Mouse (Mus musculus): ENCODE results near the gene Kcnn4.
A peak's percentile ranks its signal among the peaks of the same experiment; 100 is the strongest.
"Not testable (repeated sequence)": the region's sequence is repeated elsewhere in the genome, so short reads cannot be mapped to it uniquely, and the experiment has no call there.

Gene Kcnn4

DNA sequence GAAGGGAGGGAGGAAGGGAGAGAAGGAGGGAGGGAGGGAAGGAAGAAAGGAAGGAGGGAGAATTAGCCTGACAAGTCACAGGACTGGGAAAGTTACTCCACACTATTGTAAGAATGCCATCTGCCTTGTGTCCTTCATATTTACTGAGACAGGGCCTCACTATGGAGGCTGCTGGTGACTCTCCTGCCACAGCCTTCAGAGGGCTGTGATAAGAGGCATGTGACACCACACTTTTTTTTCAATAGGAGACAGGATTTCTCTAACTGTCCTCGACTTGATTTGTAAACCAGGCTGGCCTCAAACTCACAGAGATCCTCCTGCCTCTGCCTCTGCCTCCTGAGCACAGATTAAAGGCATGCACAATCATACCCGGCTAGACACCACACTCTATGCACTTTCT, 21.6 kb downstream of the Kcnn4 start:
- DNase-seq (ENCODE audit: low spot score): no peak

DNA sequence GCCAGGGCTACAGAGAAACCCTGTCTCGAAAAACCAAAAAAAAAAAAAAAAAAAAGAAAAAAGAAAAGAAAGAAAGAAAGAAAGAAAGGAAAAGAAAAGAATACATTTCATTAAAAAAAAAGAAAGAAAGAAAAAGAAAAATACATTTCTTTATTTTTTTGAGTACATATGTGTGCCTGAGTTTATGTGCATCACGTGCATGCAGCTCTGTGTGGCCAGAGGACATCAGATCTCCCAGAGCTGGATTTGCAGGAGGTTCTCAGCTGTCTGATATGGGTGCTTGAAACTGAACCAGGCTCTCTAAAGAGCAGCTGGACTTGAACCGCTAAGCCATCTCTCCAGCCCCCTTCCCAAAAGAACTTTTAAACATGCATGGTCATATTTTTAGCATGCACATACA, 24.0 kb downstream of the Kcnn4 start:
- DNase-seq (ENCODE audit: low spot score): no peak

DNA sequence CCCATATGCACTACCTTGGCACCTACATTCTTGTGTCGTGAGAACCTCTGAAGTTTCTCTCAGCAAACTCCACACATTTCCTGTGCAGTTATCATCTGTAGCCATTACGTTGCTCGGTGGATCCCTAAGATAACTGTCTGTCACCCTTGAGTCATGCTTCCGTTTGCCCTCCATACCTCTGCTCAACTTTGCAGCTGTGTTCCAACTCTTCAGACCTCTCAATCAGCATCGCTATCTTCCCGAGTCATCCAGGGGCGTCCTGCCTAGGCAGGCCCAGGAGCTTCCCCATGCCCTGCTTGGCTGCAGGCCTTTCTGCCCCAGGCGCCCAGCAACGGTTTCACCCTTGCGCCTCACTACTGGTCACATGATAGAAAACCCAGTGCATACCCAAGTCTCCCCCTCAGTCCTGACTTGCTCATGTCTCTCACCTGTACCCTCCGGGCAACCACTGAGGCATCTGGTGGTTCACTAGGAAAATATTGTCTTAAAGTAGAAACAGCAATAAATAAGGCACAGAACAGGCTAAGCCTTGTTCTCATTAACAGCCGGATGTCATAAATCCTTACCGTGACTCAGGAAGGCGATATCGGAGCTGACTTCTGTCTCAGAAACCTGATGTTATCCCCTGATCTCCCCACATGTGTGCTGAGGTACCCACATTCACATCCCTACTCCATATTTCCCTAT, 24.6 kb downstream of the Kcnn4 start:
- no peak for DNase-seq (ENCODE audit: low spot score)

DNA sequence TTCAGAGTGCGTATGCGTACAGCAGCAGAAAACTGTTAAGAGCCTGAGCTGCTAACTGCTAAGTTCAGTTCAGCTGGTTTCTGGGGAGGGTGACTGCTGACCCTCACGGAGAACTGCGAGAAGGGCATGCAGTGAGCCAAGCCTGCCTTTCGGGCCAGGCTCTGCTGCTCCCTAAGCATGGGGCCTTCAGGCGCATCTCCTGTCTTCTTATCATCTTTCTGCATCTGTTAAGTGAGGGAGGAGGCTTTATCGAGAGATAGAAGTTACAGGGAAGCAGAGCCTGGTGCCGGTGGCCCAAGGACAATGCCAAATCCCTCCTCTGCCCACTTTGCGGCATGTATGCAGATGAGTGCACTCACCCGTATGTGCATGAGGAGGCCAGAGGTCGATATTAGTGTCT, 26.8 kb downstream of the Kcnn4 start:
- peak; percentile 22 for DNase-seq (ENCODE audit: low spot score)

DNA sequence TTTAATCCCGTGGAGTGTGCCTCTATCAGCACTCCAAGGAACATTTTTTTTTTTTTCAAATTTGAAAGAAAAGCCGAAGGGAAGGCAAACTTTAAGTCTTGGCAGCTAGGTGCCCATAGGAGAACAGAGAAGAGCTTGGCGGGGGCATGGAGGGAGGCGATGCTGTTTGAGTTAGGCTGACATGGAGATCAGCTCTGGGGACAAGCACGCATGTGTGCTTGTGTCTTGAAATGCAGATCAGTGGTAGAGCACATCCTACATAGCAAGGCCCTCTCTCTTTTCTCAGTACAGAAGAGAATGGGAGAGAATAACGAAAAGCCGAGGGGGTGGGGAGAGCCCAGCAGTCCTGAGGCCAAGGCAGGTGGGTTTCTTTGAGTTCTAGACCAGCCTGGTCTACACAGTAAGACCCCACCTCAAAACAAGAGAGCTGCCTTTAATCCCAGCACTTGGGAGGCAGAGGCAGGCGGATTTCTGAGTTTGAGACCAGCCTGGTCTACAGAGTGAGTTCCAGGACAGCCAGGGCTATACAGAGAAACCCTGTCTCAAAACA, 28.4 kb downstream of the Kcnn4 start:
- DNase-seq (ENCODE audit: low spot score): no peak

DNA sequence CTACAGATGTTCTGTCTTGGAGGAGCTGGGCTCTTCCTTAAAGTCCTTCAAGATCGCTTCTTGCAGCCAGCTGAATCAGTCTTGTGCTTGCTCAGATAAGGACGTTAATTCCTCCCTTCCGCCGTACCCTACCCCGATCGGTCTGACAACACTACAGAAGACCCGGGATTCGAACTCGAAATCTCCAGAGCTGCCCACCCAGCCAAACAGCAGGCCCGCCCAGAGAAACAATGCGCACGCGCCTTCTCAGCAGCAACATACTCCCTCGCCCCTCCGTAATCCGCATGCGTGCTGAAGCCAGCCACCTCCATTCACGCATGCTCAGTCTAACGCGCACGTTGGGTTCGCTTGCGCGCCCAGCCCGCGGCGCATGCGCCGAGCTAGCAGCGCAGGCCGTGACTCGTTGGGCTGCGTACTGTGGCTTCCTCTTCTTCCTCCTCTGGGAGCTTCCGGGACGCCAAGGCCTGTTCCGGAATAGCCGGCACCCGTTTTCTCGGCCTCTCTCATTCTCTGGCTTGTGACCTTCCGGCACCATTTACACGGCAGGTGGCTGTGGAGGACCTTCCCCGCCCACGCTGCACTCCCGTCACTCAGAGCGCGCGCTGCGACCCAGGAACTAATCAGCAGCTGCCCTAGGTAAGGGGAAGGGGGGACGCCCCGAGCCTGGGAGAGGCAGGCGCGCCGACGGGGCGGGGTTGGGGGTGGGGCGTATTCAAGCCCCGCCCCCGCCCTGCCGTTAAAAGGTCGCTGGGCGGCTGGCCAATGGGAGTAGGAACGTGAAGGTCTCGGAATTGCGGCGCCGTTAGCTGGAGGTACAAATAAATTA, 29.4 kb downstream of the Kcnn4 start, which contains the start of gene Smg9:
Smg9 (plus strand) TSS at position 364 of the 826 bp plus-strand sequence.
- DNase-seq (ENCODE audit: low spot score): peak; percentile 98

DNA sequence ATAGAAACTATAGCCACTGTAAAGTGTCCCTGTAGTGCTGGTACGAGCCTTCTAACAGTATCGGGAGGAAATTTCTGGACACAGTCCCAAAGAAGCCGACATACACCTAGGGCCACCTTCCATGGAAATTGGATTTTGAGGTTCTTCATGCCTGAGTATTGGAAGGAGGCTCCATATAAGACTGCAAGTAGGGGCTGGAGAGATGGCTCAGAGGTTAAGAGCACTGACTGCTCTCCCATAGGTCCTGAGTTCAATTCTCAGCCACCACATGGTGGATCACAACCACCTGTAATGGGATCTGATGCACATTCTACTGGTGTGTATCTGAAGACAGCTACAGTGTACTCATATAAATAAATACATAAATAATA, 30.0 kb downstream of the Kcnn4 start:
- no peak for DNase-seq (ENCODE audit: low spot score)

DNA sequence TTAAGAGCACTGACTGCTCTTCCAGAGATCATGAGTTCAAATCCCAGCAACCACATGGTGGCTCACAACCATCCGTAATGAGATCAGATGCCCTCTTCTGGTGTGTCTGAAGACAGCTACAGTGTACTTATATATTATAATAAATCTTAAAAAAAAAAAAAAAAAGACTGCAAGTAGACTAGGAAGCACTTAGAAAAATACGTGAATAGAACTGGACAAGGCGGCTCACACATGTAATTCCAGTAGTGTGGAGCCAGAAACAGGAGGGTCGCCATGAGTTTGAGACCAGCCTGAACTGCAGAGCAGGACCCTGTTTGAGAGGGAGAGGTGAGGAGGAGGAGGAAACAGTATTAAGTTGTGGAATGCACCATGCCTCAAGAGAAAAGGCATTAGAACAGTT, 30.4 kb downstream of the Kcnn4 start:
- not testable (repeated sequence) for DNase-seq (ENCODE audit: low spot score)

DNA sequence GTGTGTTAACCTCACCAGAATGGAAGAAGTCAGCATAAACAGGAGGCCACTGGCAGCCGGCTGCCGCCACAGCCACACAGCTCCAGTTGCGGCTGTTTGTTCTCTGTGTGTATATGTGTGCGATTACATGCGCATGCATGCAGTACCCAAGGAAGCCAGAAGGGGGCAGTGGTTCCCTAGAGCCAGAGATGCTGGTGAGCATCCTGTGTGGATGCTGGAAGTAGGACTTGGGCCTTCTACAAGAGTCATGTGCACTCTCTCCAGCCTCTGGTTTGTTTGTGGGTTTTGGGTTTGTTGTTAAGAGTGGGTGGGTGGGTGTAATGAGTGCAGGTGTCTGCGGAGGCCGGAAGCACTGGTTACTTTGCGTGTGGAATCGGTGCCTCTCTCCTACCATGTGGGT, 32.8 kb downstream of the Kcnn4 start:
- no peak for DNase-seq (ENCODE audit: low spot score)

DNA sequence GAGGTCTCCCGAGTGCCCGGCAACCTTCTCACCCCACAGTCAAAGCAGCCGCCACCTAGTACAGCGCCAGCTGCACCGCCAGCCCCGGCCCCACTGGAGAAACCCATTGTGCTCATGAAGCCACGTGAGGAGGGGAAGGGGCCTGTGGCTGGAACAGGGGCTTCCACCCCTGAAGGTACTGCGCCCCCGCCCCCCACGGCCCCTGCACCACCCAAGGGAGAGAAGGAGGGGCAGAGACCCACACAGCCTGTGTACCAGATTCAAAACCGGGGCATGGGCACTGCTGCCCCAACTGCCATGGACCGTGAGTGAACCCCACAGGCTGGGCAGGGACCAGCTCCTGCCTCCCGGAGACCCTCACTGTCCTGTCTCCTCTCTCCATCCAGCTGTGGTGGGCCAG, 35.6 kb downstream of the Kcnn4 start:
- DNase-seq (ENCODE audit: low spot score): no peak

DNA sequence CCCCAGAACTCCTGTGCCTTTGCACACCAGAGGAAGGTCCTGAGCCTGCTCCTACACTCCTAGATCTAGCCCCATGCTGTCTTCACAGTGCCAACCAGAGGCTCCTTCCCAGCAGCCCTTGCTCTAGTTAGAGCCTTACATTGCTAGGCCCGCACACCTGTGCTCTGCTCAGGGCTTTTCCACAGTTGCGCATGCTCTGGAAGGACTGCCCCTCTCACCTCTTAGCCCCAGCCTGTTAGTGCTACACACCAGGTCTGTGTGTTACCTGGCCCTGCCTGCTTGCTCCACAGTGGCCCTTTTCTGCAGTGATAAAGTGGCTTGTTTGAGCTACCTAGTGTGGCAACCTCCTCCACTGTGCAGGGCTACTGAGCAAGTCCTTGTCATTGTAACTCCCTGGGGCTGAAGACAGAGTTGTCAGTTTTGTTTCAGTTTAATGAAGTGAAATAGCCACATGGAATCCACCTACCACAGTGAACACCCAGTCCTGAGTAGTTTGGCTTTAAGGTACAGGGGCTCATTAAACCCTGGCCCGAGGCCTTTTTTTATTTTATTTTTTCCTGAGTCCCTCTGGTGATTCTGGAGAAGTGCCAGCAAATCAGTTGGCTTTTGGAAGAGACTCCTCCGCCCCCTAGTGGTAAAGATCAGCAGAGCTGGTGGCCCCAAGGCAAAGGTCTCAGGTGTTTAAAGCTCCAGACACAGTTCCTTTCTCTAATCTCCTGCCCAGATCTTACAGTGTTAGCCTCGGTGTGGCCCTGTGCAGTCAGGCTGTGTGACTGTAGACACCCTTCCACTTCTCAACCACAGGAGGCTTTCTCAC, 36.7 kb downstream of the Kcnn4 start:
- peak; percentile 81 for DNase-seq (ENCODE audit: low spot score)

DNA sequence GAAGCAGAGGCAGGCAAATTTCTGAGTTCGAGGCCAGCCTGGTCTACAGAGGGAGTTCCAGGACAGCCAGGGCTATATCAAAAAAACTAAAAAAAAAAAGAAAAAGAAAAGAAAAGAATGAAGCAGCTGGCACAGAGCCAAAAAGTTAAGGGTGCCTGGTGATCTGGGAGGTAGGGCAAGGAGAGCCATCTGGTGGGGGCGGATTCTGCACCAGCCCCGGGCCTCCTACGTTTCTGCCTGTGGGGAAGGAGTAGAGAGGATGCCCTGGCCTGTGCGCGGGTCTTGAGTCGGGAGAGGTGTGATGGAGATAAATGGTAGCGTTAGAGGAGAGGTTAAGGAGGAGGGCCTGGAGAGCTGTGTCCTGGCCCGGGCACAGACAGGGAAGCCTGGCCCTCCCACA, 38.1 kb downstream of the Kcnn4 start:
- no peak for DNase-seq (ENCODE audit: low spot score)

DNA sequence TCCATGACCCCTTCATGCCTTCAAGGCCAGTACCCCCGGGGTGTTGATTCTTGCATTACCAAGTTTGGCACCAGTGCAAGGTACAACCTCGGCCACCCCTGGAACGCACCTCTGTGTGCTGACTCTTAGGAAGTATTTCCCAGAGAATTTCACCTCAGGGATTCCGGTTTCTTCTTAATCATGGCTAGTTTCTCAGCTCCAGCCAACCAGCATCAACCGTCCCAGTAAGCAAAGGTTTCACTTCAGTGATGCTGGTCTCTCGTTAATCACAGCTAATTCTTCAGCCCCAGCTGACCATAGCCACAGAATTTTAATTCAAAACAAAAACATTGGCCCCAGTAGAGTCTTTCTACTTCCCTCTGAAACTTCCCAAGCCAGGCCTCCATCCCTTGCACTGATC, 40.1 kb downstream of the Kcnn4 start:
- DNase-seq (ENCODE audit: low spot score): no peak

DNA sequence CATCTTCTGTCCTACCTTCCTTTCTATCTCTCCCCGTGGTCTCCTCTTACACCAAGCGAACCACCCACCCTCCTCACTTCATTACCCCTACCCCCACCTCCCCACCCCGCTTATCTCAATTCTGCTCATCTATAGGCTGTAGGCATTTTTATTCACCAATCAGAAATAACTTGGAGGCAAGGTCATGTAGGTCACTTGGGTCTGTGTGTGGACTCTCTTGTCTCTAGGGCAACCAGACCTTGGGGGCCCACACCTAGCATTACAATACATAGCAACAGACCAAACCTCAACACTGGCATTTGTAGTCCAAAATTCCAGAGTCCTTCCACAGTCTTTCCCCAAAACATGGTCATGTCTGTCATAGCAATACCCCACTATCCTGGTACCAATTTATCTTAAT, 40.8 kb downstream of the Kcnn4 start:
- no peak for DNase-seq (ENCODE audit: low spot score)

DNA sequence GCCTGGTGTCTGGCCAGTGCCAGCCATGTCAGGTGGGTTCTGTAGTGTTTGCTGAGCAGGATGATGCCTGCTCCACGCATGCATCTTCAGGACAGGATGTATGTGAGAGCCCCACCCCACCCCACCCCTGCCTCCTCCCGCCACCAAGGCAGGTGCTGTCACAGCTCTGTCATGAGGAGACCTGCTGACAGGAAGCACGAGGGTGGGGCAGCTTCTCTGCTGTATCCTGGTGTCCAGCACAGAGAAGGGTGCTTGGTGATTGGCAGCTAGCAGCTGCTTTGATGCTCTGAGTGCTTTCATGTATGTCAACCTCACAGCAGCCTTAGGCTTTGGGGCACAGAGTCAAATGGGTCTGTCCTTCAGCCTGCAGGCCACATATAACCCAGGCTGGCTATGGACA, 43.6 kb downstream of the Kcnn4 start:
- DNase-seq (ENCODE audit: low spot score): no peak

DNA sequence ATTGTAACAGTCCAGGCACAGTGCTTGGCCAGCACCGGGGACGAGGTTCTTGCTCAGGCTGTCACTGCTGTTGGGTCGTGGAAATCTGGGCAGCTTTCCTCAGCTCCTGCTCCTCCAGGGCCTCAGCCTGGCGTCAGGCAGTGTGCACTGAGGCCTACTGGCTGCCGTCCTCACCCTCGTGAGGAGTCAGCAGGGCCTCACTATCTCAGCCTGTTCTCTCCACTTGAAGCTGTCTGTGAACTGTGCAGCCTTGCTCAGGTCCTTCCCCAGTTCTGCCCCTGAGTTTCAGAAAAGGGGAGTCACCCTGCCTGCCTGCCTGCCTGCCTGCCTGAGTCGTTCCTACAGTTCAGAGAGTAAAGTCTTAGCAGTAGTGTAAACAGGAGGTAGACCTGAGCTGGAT, 45.2 kb downstream of the Kcnn4 start:
- DNase-seq (ENCODE audit: low spot score): no peak

DNA sequence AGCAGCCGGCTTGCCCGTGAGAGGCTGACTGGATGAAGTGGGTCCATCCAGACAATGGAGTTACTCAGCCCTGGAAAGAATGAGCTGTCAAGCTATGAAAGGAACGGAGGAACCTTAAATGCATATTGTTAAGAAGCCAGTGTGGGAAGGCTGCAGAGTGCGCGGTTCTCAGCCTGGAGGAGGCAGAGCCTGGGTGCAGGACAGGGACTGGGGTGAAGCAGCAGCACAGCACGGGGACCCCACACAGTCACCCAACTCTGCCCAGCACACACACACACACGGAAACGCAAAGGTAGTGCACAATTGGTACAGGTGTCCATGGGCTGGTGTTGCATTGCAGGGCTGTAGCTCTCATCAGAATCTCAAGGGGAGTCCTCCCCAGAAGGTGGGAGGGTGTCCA, 49.5 kb downstream of the Kcnn4 start:
- no peak for DNase-seq (ENCODE audit: low spot score)

DNA sequence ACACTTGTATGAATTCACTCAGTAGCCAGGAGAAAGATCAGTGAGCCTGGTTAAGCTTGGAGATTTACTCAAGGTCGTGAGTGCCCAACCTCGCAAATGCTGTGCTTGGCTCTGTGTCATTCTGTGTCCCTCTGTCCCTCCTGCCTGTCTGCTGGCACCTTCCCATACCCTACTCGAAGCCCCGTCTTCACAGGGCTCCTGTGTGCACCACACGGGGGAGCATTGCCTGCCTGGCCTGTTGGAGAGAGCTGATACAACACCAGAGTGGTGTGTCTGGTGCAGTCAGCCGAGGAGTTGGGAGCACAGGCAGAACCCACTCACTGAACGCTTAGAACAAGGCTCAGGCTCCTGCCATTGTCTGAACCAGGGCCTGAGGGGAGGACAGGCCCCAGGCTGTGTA, 51.6 kb downstream of the Kcnn4 start:
- DNase-seq (ENCODE audit: low spot score): no peak

DNA sequence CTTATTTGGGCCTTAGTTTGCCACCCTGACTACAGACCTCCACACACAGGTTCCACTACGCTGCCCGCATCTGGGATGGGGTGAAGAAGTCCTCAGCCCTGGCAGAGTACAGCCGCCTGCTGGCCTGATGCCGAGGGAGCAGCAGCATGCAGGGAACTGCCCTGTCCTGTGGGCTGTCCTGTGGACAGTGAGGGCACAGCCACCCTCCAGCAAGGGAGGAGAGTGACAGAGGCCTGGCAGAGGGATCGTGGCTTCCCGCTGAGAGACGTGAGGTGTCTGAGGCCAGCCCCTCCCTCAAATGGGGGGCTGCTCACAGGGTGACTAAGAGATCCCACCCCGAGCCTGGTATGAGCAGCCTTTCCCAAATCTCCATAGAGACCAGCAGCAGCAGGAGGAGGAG, 52.2 kb downstream of the Kcnn4 start:
- no peak for DNase-seq (ENCODE audit: low spot score)

DNA sequence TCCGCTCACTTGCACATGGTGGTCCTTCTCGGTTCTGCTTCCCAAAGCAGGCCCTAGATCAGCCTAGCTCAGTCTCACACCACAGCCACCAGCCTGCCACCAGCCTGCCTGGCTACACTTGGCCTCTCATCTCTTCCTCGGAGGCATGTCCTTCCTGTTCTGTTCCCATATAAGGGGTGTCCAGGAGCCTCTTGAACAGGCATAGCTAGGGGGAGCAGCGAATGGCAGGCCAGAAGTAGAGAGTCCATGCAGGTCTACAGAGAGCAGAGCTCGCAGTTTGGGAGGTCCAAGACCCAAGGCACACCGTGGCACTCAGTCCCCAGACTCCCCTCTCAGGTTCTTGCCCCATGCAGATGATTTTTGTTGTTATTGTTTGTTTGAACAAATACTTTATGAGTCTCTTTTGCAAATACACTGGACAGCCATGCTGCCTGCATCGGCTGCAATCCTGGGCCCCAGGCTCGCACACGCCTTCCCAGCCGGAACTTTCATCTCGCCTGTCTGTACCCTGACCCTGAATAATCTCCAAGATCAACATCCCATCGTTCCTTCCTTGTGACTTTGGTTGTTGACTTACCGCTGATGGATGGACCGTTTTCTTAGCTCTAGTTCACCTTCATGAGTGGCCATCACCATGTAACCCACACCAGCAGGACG, 53.2 kb downstream of the Kcnn4 start:
- no peak for DNase-seq (ENCODE audit: low spot score)

DNA sequence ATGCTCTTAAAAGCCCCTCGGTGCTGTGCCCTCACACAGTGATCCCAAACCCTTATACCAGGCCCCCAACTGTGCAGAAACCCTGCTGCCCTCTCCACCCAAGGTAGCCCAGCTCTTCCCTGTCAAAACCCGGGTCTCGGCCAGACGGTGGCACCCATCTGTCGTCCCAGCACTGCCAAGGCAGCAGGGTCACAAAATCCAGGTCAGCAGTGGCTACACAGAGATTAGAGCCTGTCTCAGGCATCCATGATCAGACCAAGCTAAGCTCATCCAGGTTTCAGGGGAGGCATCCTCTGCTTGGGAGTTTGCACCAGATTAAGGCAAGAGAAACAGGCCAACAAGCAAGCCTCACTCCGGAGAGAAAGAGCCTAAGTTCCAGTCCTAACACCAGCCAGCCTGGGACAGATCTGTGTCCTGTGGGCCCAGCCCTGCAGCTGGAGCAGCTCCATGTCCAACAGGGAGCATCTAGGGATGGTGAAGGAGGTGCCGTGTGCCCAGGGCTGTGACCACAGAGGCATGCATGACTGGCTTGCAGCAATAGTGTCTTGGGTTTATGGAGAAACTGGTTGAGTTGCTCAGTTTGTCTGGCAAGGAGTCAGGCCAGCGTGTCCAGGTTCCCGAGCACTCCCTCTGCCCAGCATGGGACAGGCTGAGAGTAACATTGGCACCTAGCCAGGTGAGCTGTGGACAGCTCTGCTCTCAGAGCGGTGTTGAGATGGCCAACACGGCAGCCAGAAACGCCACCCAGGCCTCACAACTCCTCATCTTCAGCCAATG, 54.1 kb downstream of the Kcnn4 start:
- peak; percentile 63 for DNase-seq (ENCODE audit: low spot score)

Data from MN1 (cell line).